Mouse (Mus musculus) c-Kit-positive CD71-positive TER-119-negative erythroid progenitor cells, embryonic 14.5 days (primary cell): ENCODE data around the gene Rabac1.

Experiments used
- DNase-seq: peaks from one replicate; pipeline ENCODE4 v3.0.0-alpha.2; 2013; ENCODE audit warnings: low read depth

The Rabac1 gene

GRCm38 (mm10) chr7:24980439-24980838, 7.9 kb upstream of the Rabac1 start:
- DNase-seq = no peak

GRCm38 (mm10) chr7:24978781-24979180, 6.2 kb upstream of the Rabac1 start:
- no peak for DNase-seq

- peak; percentile 44 for DNase-seq
Observed at GRCm38 (mm10) chr7:24974893-24975595, 2.5 kb upstream of the Rabac1 start.

GRCm38 (mm10) chr7:24973902-24974301, 1.3 kb upstream of the Rabac1 start:
- DNase-seq = no peak

- DNase-seq = no peak
Observed at GRCm38 (mm10) chr7:24973208-24973607, 654 bp upstream of the Rabac1 start.

- peak; percentile 48 for DNase-seq
Observed at GRCm38 (mm10) chr7:24971261-24971971, 1.1 kb downstream of the Rabac1 start.

GRCm38 (mm10) chr7:24970341-24970740, 2.2 kb downstream of the Rabac1 start:
- DNase-seq = no peak

- DNase-seq = no peak
Observed at GRCm38 (mm10) chr7:24969805-24970204, 2.7 kb downstream of the Rabac1 start.

- no peak for DNase-seq
Observed at GRCm38 (mm10) chr7:24968463-24968862, 4.1 kb downstream of the Rabac1 start.

- no peak for DNase-seq
Observed at GRCm38 (mm10) chr7:24967966-24968365, 4.6 kb downstream of the Rabac1 start.

GRCm38 (mm10) chr7:24964897-24965535, 7.5 kb downstream of the Rabac1 start:
- peak; percentile 49 for DNase-seq

GRCm38 (mm10) chr7:24964288-24964687, 8.3 kb downstream of the Rabac1 start:
- no peak for DNase-seq

- DNase-seq = no peak
Observed at GRCm38 (mm10) chr7:24955226-24955625, 17.3 kb downstream of the Rabac1 start.

GRCm38 (mm10) chr7:24954450-24954849, 18.1 kb downstream of the Rabac1 start:
- no peak for DNase-seq

- DNase-seq = no peak
Observed at GRCm38 (mm10) chr7:24953966-24954365, 18.6 kb downstream of the Rabac1 start.

GRCm38 (mm10) chr7:24949958-24950623, 22.5 kb downstream of the Rabac1 start:
- DNase-seq = peak; percentile 46

GRCm38 (mm10) chr7:24948774-24949173, 23.8 kb downstream of the Rabac1 start:
- no peak for DNase-seq

GRCm38 (mm10) chr7:24947316-24948048, 25.1 kb downstream of the Rabac1 start:
- DNase-seq = no peak

GRCm38 (mm10) chr7:24944257-24944950, 28.1 kb downstream of the Rabac1 start, which contains the start of gene Gm4881:
Gene Gm4881, minus strand, starts transcription at chr7:24944494.
- no peak for DNase-seq

GRCm38 (mm10) chr7:24943641-24944040, 28.9 kb downstream of the Rabac1 start:
- no peak for DNase-seq

GRCm38 (mm10) chr7:24931651-24932050, 40.9 kb downstream of the Rabac1 start:
- no peak for DNase-seq
